ENCODE assay signal across 9 mouse cellular contexts in the genomic region with DNA sequence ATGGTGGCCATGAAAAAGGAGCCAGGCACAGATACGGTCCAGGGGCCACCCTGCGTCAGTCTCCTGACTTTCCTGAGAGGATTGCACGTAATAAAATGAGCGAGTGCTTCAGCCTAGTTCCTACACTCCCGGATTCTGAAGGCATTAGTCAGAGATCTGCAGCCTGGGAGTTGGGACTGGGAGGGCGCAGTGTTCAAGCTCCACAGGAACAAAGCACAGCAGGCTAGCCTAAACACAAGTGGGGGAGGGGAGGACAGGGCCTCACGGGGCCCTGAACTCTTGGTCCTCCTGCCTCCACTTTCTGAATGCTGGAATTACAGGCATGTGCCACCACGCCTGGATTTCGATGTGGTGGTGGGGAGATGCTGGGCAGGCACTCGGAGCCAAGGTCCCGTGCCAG. TPM values are rescaled to one million over a fixed set of nuclear protein-coding genes. Genes with fewer than 3 reads are reported as not detected.
DNase-seq lines count a peak whose midpoint lies in the region; TF ChIP-seq lines count a peak whose summit lies in the region.
"Had no signal": no experiment of that assay in that cellular context is flagged by ENCODE, and none has a peak within 500 bp of the region (broad histone marks: within the 10 kb centered on the region; RNA-seq: fewer than 3 reads in every experiment).

No protein-coding gene starts in this region.

- intact Hi-C loops in left cerebral cortex, postnatal 25 days (cut with DNase I), result no loop called here

- peak overlapping the region; percentile 73 for H3K27ac ChIP-seq in kidney, adult 2 months (ENCODE audit: insufficient read depth, low read depth, low read length)
- H3K27ac ChIP-seq: forebrain, embryonic 12.5 days had no signal

- DNase-seq in kidney, adult 2 months, result no peak
- DNase-seq in kidney, adult 8-10 months, result no peak
- peak; percentile 92 for DNase-seq in R1 (ENCODE audit: low read depth, low spot score)
- DNase-seq in heart, postnatal 4 days, result peak; percentile 32
- peak; percentile 65 for DNase-seq in lung, postnatal 36 days
- DNase-seq in right cerebral cortex, postnatal 36 days (ENCODE audit: low spot score in 2 of 2), result no peak
- DNase-seq in left cerebral cortex, postnatal 25 days (ENCODE audit: low spot score in 2 of 2), result no peak
- no peak for DNase-seq in T-cell, adult 2 months (ENCODE audit: low spot score)

- H3K4me3 ChIP-seq in kidney, adult 2 months (ENCODE audit: insufficient read depth, low read depth, low read length), result no peak overlapping the region
- H3K4me3 ChIP-seq: forebrain, embryonic 12.5 days had no signal

- WGBS in kidney, adult 2 months, result 63% methylated on average over 11 of the region's 11 CpGs

- peaks cover 16% of the 10 kb centered on the region for H3K4me1 ChIP-seq in kidney, adult 2 months (ENCODE audit: control insufficient read depth, insufficient read depth, low read length)

- no peaks in the 10 kb centered on the region for H3K27me3 ChIP-seq in kidney, adult 2 months (replicated peaks; ENCODE audit: control insufficient read depth, insufficient read depth, low read length)
- H3K27me3 ChIP-seq: forebrain, embryonic 12.5 days had no signal

- H3K36me3 ChIP-seq in kidney, adult 2 months (ENCODE audit: control insufficient read depth, insufficient read depth, low read length), result no peaks in the 10 kb centered on the region

- no peak for TF ChIP-seq CTCF in kidney, adult 2 months (conservative IDR thresholded peaks at IDR 0.05; ENCODE audit: insufficient read depth, insufficient read length, low read depth, low read length)

- no peak for TF ChIP-seq POLR2A in kidney, adult 2 months (IDR thresholded peaks at IDR 0.05; ENCODE audit: low read depth, low read length)

RNA-seq across cellular contexts. Expression of a gene that starts 7.7 kb away (rescaled TPM):
- 63.5 and 63.8 TPM in 2 replicates for polyA plus RNA-seq in kidney, adult 2 months (2012; rRNA removed)
- total RNA-seq in heart, postnatal 4 days (2021), result 10 to 100 TPM; 76.1 to 80.1 TPM
- 10 to 100 TPM; 47.6 to 53.0 TPM for total RNA-seq in left cerebral cortex, postnatal 25 days (2021)

RNA-seq across cellular contexts. Expression of a gene that starts 7.8 kb away (rescaled TPM):
- polyA plus RNA-seq in kidney, adult 2 months (2012; rRNA removed), result 70.9 and 81.9 TPM in 2 replicates
- 10 to 100 TPM; 74.3 to 76.3 TPM for total RNA-seq in heart, postnatal 4 days (2021)
- total RNA-seq in left cerebral cortex, postnatal 25 days (2021), result 10 to 100 TPM; 74.7 to 88.0 TPM

Comparison
In these comparisons a context has a peak if more than half of its experiments do, and no peak if none do; other contexts are left out.
1. DNase-seq: peak in R1 (single experiment), heart, postnatal 4 days (single experiment) and lung, postnatal 36 days (single experiment); none in kidney, adult 2 months (single experiment), kidney, adult 8-10 months (0 of 2), right cerebral cortex, postnatal 36 days (0 of 2), left cerebral cortex, postnatal 25 days (0 of 2) and T-cell, adult 2 months (single experiment).